Mouse (Mus musculus) right cerebral cortex, postnatal 25 days (tissue): ENCODE measurements around the gene Olfr1131.
"Not testable (repeated sequence)": the region's sequence is repeated elsewhere in the genome, so short reads cannot be mapped to it uniquely, and the experiment has no call there.

ENCODE experiments used
- DNase-seq: peaks from one replicate; pipeline ENCODE4 v3.0.0; 2022

Gene Olfr1131

GRCm38 (mm10) chr2:87626804-87627203, at the start of gene Olfr1131:
Olfr1131 (plus strand) TSS chr2:87627104.
- no peak for DNase-seq

- DNase-seq = not testable (repeated sequence)
Measured at GRCm38 (mm10) chr2:87605912-87606311, 21.0 kb upstream of the Olfr1131 start, which contains the start of gene Olfr1130. Olfr1130 (plus strand) TSS chr2:87606212.

GRCm38 (mm10) chr2:87637435-87637834, 10.5 kb downstream of the Olfr1131 start, which contains the start of gene Olfr1132:
Olfr1132 (minus strand) TSS chr2:87637535.
- no peak for DNase-seq

DNA sequence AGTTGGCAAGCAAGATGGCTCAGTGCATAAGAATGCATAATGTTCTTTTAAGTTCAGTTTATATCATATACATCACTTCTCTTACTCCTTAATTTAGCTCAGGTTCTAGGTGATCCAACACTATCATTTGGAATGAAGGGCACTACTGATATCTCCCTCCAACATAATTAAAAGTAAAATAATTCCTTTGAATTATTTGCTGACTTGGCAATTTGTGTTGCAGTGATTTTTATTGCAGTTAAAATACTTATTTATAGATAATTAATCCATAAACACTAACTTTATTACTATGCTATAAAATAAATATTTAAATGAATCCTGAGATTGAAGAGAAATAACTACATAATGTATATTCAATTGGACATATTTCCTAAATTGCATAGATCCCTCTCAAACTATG, 15.5 kb downstream of the Olfr1131 start:
- DNase-seq = no peak

DNA sequence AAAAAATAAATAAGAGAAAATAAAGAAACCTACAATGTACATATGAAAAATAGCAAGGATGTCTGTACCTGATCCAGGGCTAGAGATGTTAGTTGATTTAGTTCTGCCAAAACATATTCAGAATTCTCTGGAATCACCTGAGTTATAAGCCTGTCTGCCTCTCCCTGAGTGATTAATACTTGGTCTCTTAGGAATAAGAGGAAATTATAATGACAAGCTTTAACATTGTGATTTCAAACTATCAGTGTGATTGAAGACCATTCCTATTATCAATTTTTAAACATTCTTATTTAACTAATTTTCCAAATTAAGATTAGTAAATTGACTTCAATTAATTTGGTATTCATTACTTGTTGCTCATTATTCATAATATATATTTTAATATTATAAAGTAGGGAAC, 20.4 kb downstream of the Olfr1131 start, which contains the start of gene Olfr1133:
Gene Olfr1133 (minus strand): TSS at position 101 of the 400 bp plus-strand sequence.
- no peak for DNase-seq

- DNase-seq = no peak
Measured at GRCm38 (mm10) chr2:87658360-87658759, 31.5 kb downstream of the Olfr1131 start, which contains the start of gene Olfr1134. Olfr1134 (minus strand) TSS chr2:87658460.

DNA sequence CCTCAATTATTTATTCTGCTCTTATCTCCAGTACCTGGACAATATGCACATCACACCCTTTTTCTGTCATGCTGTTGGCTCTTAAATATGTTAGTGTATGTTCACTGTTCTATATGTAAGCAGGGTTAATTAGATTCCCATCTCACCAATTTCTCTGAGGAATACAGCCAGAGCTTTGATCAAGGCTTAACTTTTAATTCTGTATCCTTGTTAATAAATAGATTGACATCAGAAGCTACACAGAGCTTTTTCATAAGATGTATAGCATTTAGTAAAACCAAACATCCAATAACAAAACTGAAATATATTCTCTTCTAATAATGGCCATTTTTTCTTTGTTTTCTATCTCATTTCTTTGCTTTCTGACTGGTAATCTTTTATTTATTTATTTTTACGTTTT, 46.7 kb downstream of the Olfr1131 start, which contains the start of gene Olfr1135:
Gene Olfr1135 (minus strand): TSS at position 101 of the 400 bp plus-strand sequence.
- DNase-seq = no peak
